Mouse (Mus musculus) forebrain, embryonic 15.5 days (tissue): ENCODE measurements around the gene Lcmt1. TPM values are rescaled to one million over a fixed set of nuclear protein-coding genes. Genes with fewer than 3 reads are reported as not detected.

ENCODE experiments used
- ATAC-seq: fragments of 200-750 bp; cut with Nextera tagmentation; replicated peaks from 2 replicates; pipeline ENCODE4 v1.8.0; 2017; ENCODE audit warnings: mild to moderate bottlenecking, moderate TSS enrichment, moderate library complexity
- H3K27ac ChIP-seq: fragments of 300-500 bp; sonication (generic); replicated peaks from 2 replicates; pipeline ENCODE4 v1.5.1; 2015; ENCODE audit warnings: mild to moderate bottlenecking, inconsistent platforms
- H3K27me3 ChIP-seq: fragments of 300-500 bp; sonication (generic); 2 replicates; pipeline ENCODE4 v1.6.1; 2015; ENCODE audit warnings: inconsistent platforms
- H3K36me3 ChIP-seq: fragments of 300-500 bp; sonication (generic); 2 replicates; pipeline ENCODE4 v1.6.1; 2015; ENCODE audit warnings: mild to moderate bottlenecking, inconsistent platforms
- H3K4me1 ChIP-seq: fragments of 300-500 bp; sonication (generic); 2 replicates; pipeline ENCODE4 v1.6.1; 2015; ENCODE audit warnings: inconsistent platforms
- H3K4me2 ChIP-seq: fragments of 300-500 bp; sonication (generic); replicated peaks from 2 replicates; pipeline ENCODE4 v1.6.1; 2015; ENCODE audit warnings: mild to moderate bottlenecking, inconsistent platforms
- H3K4me3 ChIP-seq: fragments of 300-500 bp; sonication (generic); 2 replicates; pipeline ENCODE4 v1.5.1; 2015; ENCODE audit warnings: mild to moderate bottlenecking, inconsistent platforms
- H3K9ac ChIP-seq: fragments of 300-500 bp; sonication (generic); replicated peaks from 2 replicates; pipeline ENCODE4 v1.6.1; 2015; ENCODE audit warnings: mild to moderate bottlenecking, inconsistent platforms
- H3K9me3 ChIP-seq: fragments of 300-500 bp; sonication (generic); 2 replicates; pipeline ENCODE4 v1.6.1; 2016; ENCODE audit warnings: inconsistent platforms
- WGBS: fragments of 180-500 bp; shearing (Covaris S2); methylation state at CpG from one replicate; pipeline ENCODE4 v1.1.7; 2015; ENCODE audit warnings: mixed read lengths; 5-methylcytosine and 5-hydroxymethylcytosine counted together
- polyA plus RNA-seq: library from polyadenylated mRNA; unstranded; fragments of >200 nt; fragmentation: Nextera tagmentation; extraction: Ambion mirVana; gene quantifications from 2 replicates; pipeline ENCODE4 v1.2.1, GENCODE M21; 2015

Gene Lcmt1
- polyA plus RNA-seq, 1 experiment from 2014 or later, result 102 TPM

DNA sequence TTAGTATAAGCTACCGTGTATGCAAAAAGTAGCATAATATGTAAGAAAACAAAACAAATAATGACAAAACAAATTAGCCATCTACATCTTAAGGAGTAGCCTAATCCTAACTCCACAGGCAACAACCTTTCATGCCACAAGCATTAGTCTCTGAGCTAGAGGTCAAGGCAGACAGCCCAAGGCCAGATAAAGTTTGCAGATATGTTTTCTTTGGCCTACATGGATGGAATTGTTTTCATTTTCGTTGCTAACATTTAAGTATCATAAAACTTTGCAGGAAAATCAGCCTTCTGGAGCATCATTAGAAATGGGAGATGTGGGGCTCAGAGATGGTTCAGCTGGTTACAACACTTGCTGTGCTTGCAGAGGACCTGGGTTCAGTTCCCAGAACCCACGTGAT lies 6.8 kb upstream of the Lcmt1 start:
- no peaks in the 10 kb centered on the region for H3K36me3 ChIP-seq
- peaks cover 21% of the 10 kb centered on the region for H3K4me1 ChIP-seq
- no peaks in the 10 kb centered on the region for H3K27me3 ChIP-seq
- WGBS, result 94% methylated on average over 3 of the region's 3 CpGs
- no peak overlapping the region for H3K9ac ChIP-seq
- no peak overlapping the region for H3K4me3 ChIP-seq
- no peaks in the 10 kb centered on the region for H3K9me3 ChIP-seq
- H3K4me2 ChIP-seq, result no peak overlapping the region
- H3K27ac ChIP-seq, result no peak overlapping the region
- ATAC-seq, result no peak

DNA sequence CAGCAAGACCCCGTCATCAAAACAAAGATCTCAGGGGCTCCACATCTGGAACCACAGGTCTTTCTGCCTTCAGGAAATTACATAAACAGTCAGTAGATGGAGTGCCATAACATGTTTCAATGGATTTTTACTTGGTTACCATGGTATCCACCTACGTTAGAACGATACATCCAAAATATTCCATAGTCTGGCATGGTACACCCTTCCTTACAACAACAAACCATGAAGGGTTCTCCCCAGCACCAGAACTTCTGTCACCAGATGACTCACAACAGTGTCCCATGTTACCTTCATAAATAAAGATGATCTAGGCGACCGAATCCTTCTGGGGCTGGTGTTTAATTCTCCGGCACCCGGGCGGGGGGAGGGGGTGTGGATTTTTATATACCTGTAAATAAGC lies 5.6 kb upstream of the Lcmt1 start:
- WGBS, result 92% methylated on average over 8 of the region's 8 CpGs
- ATAC-seq, result no peak
- no peak overlapping the region for H3K27ac ChIP-seq
- H3K9ac ChIP-seq, result no peak overlapping the region
- H3K9me3 ChIP-seq, result no peaks in the 10 kb centered on the region
- no peak overlapping the region for H3K4me2 ChIP-seq
- peaks cover 32% of the 10 kb centered on the region for H3K4me1 ChIP-seq
- no peaks in the 10 kb centered on the region for H3K36me3 ChIP-seq
- no peak overlapping the region for H3K4me3 ChIP-seq
- no peaks in the 10 kb centered on the region for H3K27me3 ChIP-seq

DNA sequence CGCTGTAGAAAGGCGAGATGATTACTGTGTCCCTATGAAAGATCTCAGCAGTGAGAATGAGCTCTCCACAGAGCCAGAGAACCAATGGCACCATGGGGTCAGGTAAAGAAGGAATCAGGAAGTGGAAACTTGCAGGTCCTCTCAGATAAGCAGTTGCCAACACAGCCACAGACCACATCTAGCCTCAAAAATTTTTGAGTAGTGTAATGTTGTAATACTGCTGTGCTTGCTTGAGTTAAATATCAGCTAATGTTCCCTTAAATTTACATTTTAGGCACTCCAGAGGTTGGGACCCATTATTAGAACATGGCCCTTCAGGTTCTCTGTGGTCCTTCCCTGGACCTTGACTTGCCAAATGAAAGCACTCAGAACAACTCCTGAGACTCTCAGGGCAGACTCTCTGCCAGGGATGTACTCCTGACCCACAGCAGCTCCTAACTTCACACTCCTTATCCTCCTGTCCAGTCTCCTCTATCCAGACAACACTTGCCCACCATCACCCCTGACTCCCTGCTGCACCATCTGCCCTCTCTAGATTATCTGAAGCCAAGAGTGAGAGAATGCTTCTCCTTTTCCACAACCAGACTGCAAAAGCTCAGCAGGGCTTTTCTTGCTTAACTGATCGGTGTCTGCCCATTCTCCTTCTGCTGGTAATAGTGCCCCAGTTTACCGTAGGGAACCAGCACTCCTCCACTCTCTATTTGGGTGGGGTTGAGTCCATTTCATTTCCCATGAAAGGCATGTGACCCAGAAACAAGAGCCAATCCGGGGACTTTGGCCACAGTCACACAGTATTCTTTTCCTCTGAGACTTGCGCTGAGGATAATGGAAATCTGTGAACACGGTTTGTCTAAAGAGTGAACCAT lies 3.5 kb upstream of the Lcmt1 start:
- no peak overlapping the region for H3K9ac ChIP-seq
- 76% methylated on average over 7 of the region's 7 CpGs for WGBS
- H3K9me3 ChIP-seq, result no peaks in the 10 kb centered on the region
- no peak for ATAC-seq
- H3K36me3 ChIP-seq, result no peaks in the 10 kb centered on the region
- no peaks in the 10 kb centered on the region for H3K27me3 ChIP-seq
- H3K4me2 ChIP-seq, result no peak overlapping the region
- no peak overlapping the region for H3K4me3 ChIP-seq
- no peak overlapping the region for H3K27ac ChIP-seq
- peaks cover 35% of the 10 kb centered on the region for H3K4me1 ChIP-seq

DNA sequence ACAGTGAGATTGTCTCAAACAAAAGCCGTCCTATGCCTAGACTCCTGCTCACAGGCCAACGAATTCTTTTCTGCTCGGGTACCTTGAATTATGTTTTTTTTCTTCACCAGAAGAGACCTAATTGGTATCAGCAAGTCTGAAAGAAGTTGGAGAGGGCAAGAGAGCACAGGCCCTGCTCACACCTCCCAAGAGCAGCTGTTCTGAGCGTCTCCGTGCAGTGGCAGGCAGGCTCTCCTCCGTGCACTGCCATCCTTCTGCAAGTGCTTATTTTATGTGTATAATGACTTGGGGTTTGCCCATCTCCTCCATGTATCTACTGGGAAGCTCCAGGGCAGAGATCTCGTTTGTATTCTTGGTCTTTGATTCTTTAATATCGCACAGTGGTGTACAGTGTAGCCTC lies 2.8 kb upstream of the Lcmt1 start:
- no peaks in the 10 kb centered on the region for H3K36me3 ChIP-seq
- no peak overlapping the region for H3K9ac ChIP-seq
- H3K4me3 ChIP-seq, result no peak overlapping the region
- 71% methylated on average over 8 of the region's 8 CpGs for WGBS
- H3K9me3 ChIP-seq, result no peaks in the 10 kb centered on the region
- H3K4me1 ChIP-seq, result peaks cover 35% of the 10 kb centered on the region
- ATAC-seq, result no peak
- no peak overlapping the region for H3K4me2 ChIP-seq
- no peak overlapping the region for H3K27ac ChIP-seq
- no peaks in the 10 kb centered on the region for H3K27me3 ChIP-seq

DNA sequence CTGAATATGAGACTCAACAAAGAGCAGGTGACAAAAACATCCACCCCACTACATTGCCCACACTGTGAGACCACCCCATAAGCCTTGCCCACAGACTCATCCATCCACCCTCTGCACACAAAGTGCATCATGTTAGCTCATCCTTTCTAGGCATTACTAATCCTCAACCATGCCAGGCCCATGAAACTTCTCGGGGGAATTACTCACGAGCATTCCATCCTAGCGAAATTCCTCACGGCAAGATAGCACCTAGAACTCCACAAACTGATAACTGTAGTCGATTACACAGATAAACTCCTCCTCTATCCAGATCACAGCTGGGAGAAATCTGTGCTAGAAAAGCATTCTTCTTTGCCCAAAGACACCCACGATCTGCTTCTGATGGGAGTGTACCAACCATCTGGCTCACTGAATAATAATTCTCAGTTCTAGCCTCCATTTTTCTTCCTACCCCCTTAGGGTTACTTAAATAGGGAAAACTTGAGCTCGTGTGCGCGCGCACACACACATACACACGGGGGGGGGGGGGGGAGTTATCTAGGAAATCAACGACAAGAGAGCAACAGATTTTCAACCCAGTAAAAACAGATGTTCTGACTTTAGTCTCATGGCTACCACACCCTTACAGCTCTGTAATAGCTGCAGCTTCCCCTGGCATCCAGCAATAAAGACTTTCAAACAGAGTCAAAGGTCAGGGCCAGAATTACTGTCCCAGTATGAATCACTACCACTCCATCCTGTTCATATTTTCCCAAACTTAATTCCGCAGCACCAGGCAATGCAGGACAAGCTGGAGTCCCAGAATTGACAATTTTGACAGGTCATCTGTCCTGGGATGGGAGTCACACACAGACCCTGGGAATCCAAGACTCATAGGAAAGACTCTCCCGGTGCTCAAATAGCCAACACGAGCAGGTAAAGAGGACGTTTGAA lies 2.1 kb upstream of the Lcmt1 start:
- 85% methylated on average over 16 of the region's 16 CpGs for WGBS
- no peak overlapping the region for H3K27ac ChIP-seq
- H3K4me2 ChIP-seq, result no peak overlapping the region

DNA sequence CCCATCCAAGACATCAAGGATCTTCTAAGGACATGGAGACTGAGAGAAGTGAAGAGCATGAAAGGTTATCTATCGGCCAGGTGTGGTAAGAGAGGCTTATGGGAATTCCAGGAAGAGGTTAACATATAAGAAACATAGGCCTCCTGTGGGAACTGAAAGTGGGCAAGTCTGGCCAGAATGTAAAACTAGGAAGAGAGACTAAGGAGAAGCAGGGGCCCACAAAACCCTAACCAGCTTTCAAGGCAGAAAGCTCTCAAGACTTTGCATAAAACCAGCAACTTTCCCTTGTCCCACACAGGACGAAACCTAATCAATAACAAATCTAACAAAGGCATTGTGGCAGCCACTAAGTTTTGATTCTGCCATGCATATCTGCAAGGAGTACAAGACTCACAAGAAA lies 1.4 kb upstream of the Lcmt1 start:
- H3K4me1 ChIP-seq, result peaks cover 35% of the 10 kb centered on the region
- no peak for ATAC-seq
- no peak overlapping the region for H3K27ac ChIP-seq
- 71% methylated on average over 2 of the region's 2 CpGs for WGBS
- H3K36me3 ChIP-seq, result no peaks in the 10 kb centered on the region
- peak overlapping the region; percentile 83 for H3K4me2 ChIP-seq
- no peaks in the 10 kb centered on the region for H3K9me3 ChIP-seq
- 0 out of 2 replicates have a peak overlapping the region, but pooled peaks have one; percentile 65 for H3K9ac ChIP-seq
- H3K4me3 ChIP-seq, result 0 out of 2 replicates have a peak overlapping the region, but pooled peaks have one; percentile 60
- H3K27me3 ChIP-seq, result no peaks in the 10 kb centered on the region

More for the DNA sequence above, 2.1 kb upstream of the Lcmt1 start:
- H3K36me3 ChIP-seq, result no peaks in the 10 kb centered on the region
- no peak overlapping the region for H3K4me3 ChIP-seq
- peaks cover 35% of the 10 kb centered on the region for H3K4me1 ChIP-seq
- H3K9ac ChIP-seq, result no peak overlapping the region
- ATAC-seq, result no peak
- no peaks in the 10 kb centered on the region for H3K9me3 ChIP-seq
- H3K27me3 ChIP-seq, result no peaks in the 10 kb centered on the region

DNA sequence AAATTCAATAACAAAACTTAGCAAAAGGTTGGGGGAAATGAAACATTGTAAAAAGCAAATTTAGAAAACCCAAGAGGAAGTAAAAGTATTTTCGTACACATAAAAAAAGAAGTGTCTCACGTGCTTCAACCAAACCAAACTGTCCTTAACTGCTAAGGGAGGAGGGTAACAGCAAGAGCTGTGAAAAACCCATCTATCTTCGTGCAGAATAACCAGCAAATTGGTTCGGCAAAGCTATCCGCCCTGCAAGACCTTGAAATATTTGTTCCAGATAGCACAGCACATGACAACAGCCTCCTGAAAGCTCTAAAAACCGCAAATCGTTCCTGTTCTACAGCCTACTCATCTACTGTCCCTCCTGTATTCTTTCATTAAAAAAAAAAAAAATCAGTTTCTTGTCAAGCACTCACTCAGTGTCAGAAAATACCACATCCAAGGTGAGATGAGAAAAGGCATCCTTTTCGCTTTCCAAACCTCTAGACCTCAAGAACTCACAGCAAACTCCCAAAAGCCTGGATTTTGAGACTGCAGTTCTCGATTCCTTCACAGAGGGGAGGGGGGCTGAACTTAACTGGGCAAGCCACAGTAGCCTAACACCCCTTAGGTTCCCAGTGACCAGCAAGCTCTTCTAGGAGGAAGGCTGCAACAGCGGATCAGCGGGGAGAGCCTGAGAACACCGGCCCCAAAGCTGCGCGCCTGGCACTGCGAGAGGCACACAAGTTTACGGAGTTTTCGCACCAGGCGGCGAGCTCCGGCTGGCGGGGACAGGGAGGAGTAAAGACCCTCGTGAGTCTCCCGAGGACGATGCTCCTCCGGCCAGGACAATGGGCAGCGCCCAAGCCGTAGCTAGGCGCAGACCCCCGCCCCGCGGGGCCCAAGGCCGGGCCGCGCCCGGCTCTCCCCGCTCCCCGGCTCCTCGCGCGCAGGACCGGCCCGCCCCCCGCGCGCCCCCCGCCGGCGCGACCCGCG lies 522 bp upstream of the Lcmt1 start:
- H3K9me3 ChIP-seq, result no peaks in the 10 kb centered on the region
- no peaks in the 10 kb centered on the region for H3K27me3 ChIP-seq
- peaks cover 35% of the 10 kb centered on the region for H3K4me1 ChIP-seq
- H3K4me3 ChIP-seq, result peak overlapping the region; percentile 60
- peak; percentile 82 for ATAC-seq
- no peaks in the 10 kb centered on the region for H3K36me3 ChIP-seq
- peak overlapping the region; percentile 84 for H3K27ac ChIP-seq
- peak overlapping the region; percentile 65 for H3K9ac ChIP-seq
- WGBS, result 3% methylated on average over 50 of the region's 51 CpGs
- H3K4me2 ChIP-seq, result peak overlapping the region; percentile 83

DNA sequence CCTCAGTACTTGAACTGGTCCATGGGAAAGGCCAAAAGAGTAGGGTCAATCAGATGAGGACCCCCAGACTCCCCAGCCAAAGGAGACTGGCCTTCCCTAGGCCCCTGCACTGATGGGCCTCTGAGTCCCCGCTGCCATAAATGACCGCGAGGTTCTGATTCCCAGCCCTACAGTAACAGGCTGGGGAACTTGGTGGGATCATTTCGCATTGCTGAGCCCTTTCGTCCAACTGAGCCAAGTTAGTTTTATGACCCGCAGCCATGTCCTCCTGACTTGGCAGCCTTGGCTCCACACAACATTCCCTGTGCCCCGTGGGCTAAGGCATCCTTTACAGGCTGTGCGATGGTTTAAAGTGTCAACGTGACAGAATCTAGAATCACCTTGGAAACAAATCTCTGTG lies 1.1 kb downstream of the Lcmt1 start:
- Histone ChIP-seq H3K4me1 (peaks cover 35% of the 10 kb centered on the region), H3K9ac (peak overlapping the region; percentile 65; the same call in 1 of the 2 replicates), H3K27me3 (no peaks in the 10 kb centered on the region), H3K36me3 (no peaks in the 10 kb centered on the region), H3K4me3 (peak overlapping the region; percentile 60), H3K4me2 (peak overlapping the region; percentile 83), H3K9me3 (no peaks in the 10 kb centered on the region), H3K27ac (no peak overlapping the region)
- ATAC-seq, result no peak
- 50% methylated on average over 9 of the region's 9 CpGs for WGBS

DNA sequence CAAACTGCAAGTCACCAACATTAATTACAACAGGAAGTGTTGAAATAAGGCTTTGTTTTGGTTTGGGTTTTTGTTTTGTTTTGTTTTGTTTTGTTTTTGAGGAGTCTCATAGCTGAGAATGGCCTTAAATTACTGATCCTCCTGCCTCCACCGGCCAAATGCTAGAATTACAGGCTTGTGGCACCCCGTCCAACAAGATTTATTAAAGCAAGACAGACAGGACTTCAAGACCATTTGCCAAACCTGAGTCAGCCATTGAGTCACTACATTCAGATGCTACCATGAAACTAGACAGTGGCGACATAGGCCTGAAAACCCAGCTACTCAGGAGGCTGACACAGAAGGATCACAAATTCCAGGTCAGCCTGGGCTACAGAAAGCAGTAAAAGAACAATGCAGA lies 1.9 kb downstream of the Lcmt1 start:
- H3K9me3 ChIP-seq, result no peaks in the 10 kb centered on the region
- H3K36me3 ChIP-seq, result no peaks in the 10 kb centered on the region
- no peak overlapping the region for H3K9ac ChIP-seq
- H3K4me3 ChIP-seq, result no peak overlapping the region
- no peak for ATAC-seq
- H3K27ac ChIP-seq, result no peak overlapping the region
- H3K4me1 ChIP-seq, result peaks cover 32% of the 10 kb centered on the region
- H3K4me2 ChIP-seq, result no peak overlapping the region
- WGBS, result 79% methylated on average over 3 of the region's 3 CpGs
- no peaks in the 10 kb centered on the region for H3K27me3 ChIP-seq

DNA sequence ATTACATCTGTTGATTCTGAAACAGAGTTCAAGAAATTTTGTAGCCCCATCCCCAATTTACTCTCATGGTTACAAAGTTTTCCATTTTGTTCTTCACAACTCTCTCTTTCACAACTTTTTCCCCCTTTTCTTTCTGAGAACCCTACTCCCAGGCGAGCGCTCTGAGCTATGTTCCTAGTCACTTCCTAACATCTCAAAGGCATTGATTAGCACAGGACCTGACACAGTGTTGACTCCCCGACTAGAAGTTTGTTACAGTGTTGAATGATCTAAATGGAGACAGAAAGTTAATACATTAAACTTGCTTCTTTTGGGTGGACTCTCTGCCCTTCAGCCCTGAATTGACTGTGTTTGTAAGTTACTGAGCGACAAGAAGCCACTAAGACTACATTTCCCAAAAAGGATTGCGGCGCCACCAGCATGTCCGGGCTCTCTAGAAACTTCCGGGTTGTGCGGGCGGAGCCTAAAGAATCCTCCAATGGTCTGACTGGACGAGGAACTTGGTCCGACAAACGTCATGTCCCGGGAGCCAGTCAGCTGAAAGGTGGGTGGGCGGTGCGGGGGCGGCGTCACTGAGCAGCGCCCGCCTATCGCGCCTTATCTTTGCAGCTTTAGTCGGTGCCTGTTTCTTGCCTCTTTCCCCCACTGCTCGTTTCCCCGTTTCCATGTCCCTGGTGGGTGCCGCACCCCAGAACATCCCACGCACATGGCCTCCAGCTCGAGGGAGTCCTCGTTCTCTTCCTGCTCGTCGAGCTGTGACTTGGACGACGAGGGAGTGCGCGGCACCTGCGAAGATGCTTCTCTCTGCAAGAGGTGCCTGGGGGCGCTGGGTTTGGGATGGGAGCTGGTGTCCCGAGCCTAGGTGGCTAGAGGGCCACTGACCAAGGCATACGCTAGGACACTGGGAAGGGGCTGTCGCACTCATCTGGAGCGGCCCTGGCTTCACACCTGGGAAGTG lies 8.1 kb downstream of the Lcmt1 start:
- H3K9ac ChIP-seq, result peak overlapping the region; percentile 83
- peak overlapping the region; percentile 81 for H3K4me2 ChIP-seq
- H3K27ac ChIP-seq, result peak overlapping the region; percentile 86
- no peaks in the 10 kb centered on the region for H3K9me3 ChIP-seq
- H3K36me3 ChIP-seq, result peaks cover 3% of the 10 kb centered on the region; the same call in 1 of the 2 replicates
- peak; percentile 100 for ATAC-seq
- H3K27me3 ChIP-seq, result no peaks in the 10 kb centered on the region
- H3K4me3 ChIP-seq, result peak overlapping the region; percentile 85
- WGBS, result 5% methylated on average over 41 of the region's 41 CpGs
- H3K4me1 ChIP-seq, result peaks cover 20% of the 10 kb centered on the region
